Mouse (Mus musculus) limb, embryonic 13.5 days (tissue): Measurements from ENCODE around the gene Ncoa1. TPM values are rescaled to one million over a fixed set of nuclear protein-coding genes. Genes with fewer than 3 reads are reported as not detected.

Source experiments
- ATAC-seq: fragments of 200-750 bp; cut with Nextera tagmentation; 2 replicates; pipeline ENCODE4 v1.8.0; 2017; ENCODE audit warnings: low read depth, moderate number of reproducible peaks, moderate TSS enrichment; ENCODE audit not compliant: low FRiP score
- H3K27ac ChIP-seq: fragments of 300-500 bp; sonication (generic); 2 replicates; pipeline ENCODE4 v1.5.1; 2015; ENCODE audit warnings: inconsistent platforms, mild to moderate bottlenecking, moderate library complexity
- H3K27me3 ChIP-seq: fragments of 300-500 bp; sonication (generic); 2 replicates; pipeline ENCODE4 v1.6.1; 2015; ENCODE audit warnings: mild to moderate bottlenecking, inconsistent platforms
- H3K36me3 ChIP-seq: fragments of 300-500 bp; sonication (generic); 2 replicates; pipeline ENCODE4 v1.6.1; 2015; ENCODE audit warnings: inconsistent platforms, mild to moderate bottlenecking, moderate library complexity
- H3K4me1 ChIP-seq: fragments of 300-500 bp; sonication (generic); 2 replicates; pipeline ENCODE4 v1.6.1; 2015; ENCODE audit warnings: inconsistent platforms
- H3K4me2 ChIP-seq: fragments of 300-500 bp; sonication (generic); replicated peaks from 2 replicates; pipeline ENCODE4 v1.6.1; 2015; ENCODE audit warnings: inconsistent platforms, mild to moderate bottlenecking, moderate library complexity
- H3K4me3 ChIP-seq: fragments of 300-500 bp; sonication (generic); 2 replicates; pipeline ENCODE4 v1.5.1; 2015; ENCODE audit warnings: moderate library complexity, mild to moderate bottlenecking, inconsistent platforms
- H3K9ac ChIP-seq: fragments of 300-500 bp; sonication (generic); 2 replicates; pipeline ENCODE4 v1.6.1; 2015; ENCODE audit warnings: mild to moderate bottlenecking, inconsistent platforms
- H3K9me3 ChIP-seq: fragments of 300-500 bp; sonication (generic); 2 replicates; pipeline ENCODE4 v1.6.1; 2016; ENCODE audit warnings: inconsistent platforms
- WGBS: fragments of 180-500 bp; shearing (Covaris S2); methylation state at CpG from one replicate; pipeline ENCODE4 v1.1.7; 2015; 5-methylcytosine and 5-hydroxymethylcytosine counted together
- polyA plus RNA-seq: library from polyadenylated mRNA; unstranded; fragments of >200 nt; fragmentation: Nextera tagmentation; extraction: Ambion mirVana; gene quantifications from 2 replicates; pipeline ENCODE4 v1.2.1, GENCODE M21; 2015

Ncoa1 gene
- polyA plus RNA-seq, result 9.7 and 12.0 TPM in 2 replicates

GRCm38 (mm10) chr12:4476832-4477671 is at the start of gene Ncoa1:
Gene Ncoa1, minus strand, starts transcription at chr12:4477182.
- Histone ChIP-seq H3K4me3 (peak within 1 kb of the TSS; percentile 87), H3K27ac (peak within 1 kb of the TSS; percentile 91), H3K9ac (peak within 1 kb of the TSS; percentile 95), H3K27me3 (0 out of 2 replicates have a peak, but pooled peaks cover 8% of the 10 kb centered on the region), H3K4me2 (peak within 1 kb of the TSS; percentile 89), H3K36me3 (no peaks in the 10 kb centered on the region), H3K9me3 (no peaks in the 10 kb centered on the region), H3K4me1 (peaks cover 25% of the 10 kb centered on the region)
- under 1% methylated on average over 66 of the region's 98 CpGs for WGBS
- peak; percentile 83 for ATAC-seq

- ATAC-seq, result no peak
- Histone ChIP-seq H3K4me3 (no peak overlapping the region), H3K4me2 (no peak overlapping the region), H3K4me1 (peaks cover 29% of the 10 kb centered on the region), H3K9ac (no peak overlapping the region), H3K27me3 (no peaks in the 10 kb centered on the region), H3K36me3 (no peaks in the 10 kb centered on the region), H3K27ac (peak overlapping the region; percentile 44), H3K9me3 (no peaks in the 10 kb centered on the region)
- WGBS, result 24% methylated on average over 7 of the region's 7 CpGs
These were observed 47.6 kb upstream of the Ncoa1 start for GRCm38 (mm10) chr12:4524546-4524945.

- Histone ChIP-seq H3K9me3 (no peaks in the 10 kb centered on the region), H3K27ac (peak overlapping the region; percentile 56), H3K27me3 (no peaks in the 10 kb centered on the region), H3K9ac (no peak overlapping the region), H3K4me1 (peaks cover 34% of the 10 kb centered on the region), H3K36me3 (no peaks in the 10 kb centered on the region), H3K4me3 (no peak overlapping the region), H3K4me2 (peak overlapping the region; percentile 41)
- WGBS, result 28% methylated on average over 9 of the region's 9 CpGs
- peak; percentile 20; the same call in 1 of the 2 replicates for ATAC-seq
These were observed 46.8 kb upstream of the Ncoa1 start for GRCm38 (mm10) chr12:4523688-4524298.

GRCm38 (mm10) chr12:4523208-4523607 is 46.2 kb upstream of the Ncoa1 start:
- ATAC-seq, result peak; percentile 92
- peak overlapping the region; percentile 41 for H3K4me2 ChIP-seq
- H3K27me3 ChIP-seq, result no peaks in the 10 kb centered on the region
- H3K9me3 ChIP-seq, result no peaks in the 10 kb centered on the region
- H3K9ac ChIP-seq, result peak overlapping the region; percentile 25; the same call in 1 of the 2 replicates
- no peaks in the 10 kb centered on the region for H3K36me3 ChIP-seq
- peak overlapping the region; percentile 56 for H3K27ac ChIP-seq
- peaks cover 37% of the 10 kb centered on the region for H3K4me1 ChIP-seq
- WGBS, result 2% methylated on average over 10 of the region's 10 CpGs
- H3K4me3 ChIP-seq, result 0 out of 2 replicates have a peak overlapping the region, but pooled peaks have one; percentile 11

GRCm38 (mm10) chr12:4518957-4519356 is 42.0 kb upstream of the Ncoa1 start:
- H3K4me3 ChIP-seq, result no peak overlapping the region
- peak overlapping the region; percentile 40; the same call in 1 of the 2 replicates for H3K27ac ChIP-seq
- H3K4me1 ChIP-seq, result peaks cover 24% of the 10 kb centered on the region
- no peak overlapping the region; the same call in 1 of the 2 replicates for H3K9ac ChIP-seq
- WGBS, result 49% methylated on average over 11 of the region's 11 CpGs
- H3K9me3 ChIP-seq, result no peaks in the 10 kb centered on the region
- no peaks in the 10 kb centered on the region for H3K27me3 ChIP-seq
- no peaks in the 10 kb centered on the region for H3K36me3 ChIP-seq
- ATAC-seq, result no peak
- H3K4me2 ChIP-seq, result 0 out of 2 replicates have a peak overlapping the region, but pooled peaks have one; percentile 23

GRCm38 (mm10) chr12:4509591-4510061 is 32.6 kb upstream of the Ncoa1 start:
- peak overlapping the region; percentile 90 for H3K27ac ChIP-seq
- peak overlapping the region; percentile 30 for H3K4me3 ChIP-seq
- WGBS, result 13% methylated on average over 12 of the region's 12 CpGs
- peak overlapping the region; percentile 57 for H3K4me2 ChIP-seq
- peak overlapping the region; percentile 51 for H3K9ac ChIP-seq
- peak; percentile 82; the same call in 1 of the 2 replicates for ATAC-seq
- no peaks in the 10 kb centered on the region for H3K27me3 ChIP-seq
- H3K36me3 ChIP-seq, result no peaks in the 10 kb centered on the region
- H3K9me3 ChIP-seq, result no peaks in the 10 kb centered on the region
- 0 out of 2 replicates have a peak, but pooled peaks cover 5% of the 10 kb centered on the region for H3K4me1 ChIP-seq

GRCm38 (mm10) chr12:4508182-4508581 is 31.2 kb upstream of the Ncoa1 start:
- ATAC-seq, result no peak
- no peaks in the 10 kb centered on the region for H3K27me3 ChIP-seq
- no peak overlapping the region for H3K9ac ChIP-seq
- H3K4me2 ChIP-seq, result no peak overlapping the region
- 0 out of 2 replicates have a peak, but pooled peaks cover 5% of the 10 kb centered on the region for H3K4me1 ChIP-seq
- H3K4me3 ChIP-seq, result no peak overlapping the region
- 23% methylated on average over 1 of the region's 1 CpGs for WGBS
- no peaks in the 10 kb centered on the region for H3K36me3 ChIP-seq
- no peaks in the 10 kb centered on the region for H3K9me3 ChIP-seq
- H3K27ac ChIP-seq, result no peak overlapping the region

- H3K27me3 ChIP-seq, result no peaks in the 10 kb centered on the region
These were observed 30.5 kb upstream of the Ncoa1 start for GRCm38 (mm10) chr12:4507461-4507860.

GRCm38 (mm10) chr12:4506810-4507430 is 29.9 kb upstream of the Ncoa1 start:
- Histone ChIP-seq H3K9me3 (no peaks in the 10 kb centered on the region), H3K4me1 (0 out of 2 replicates have a peak, but pooled peaks cover 5% of the 10 kb centered on the region), H3K9ac (no peak overlapping the region), H3K4me2 (no peak overlapping the region), H3K27ac (no peak overlapping the region), H3K4me3 (no peak overlapping the region), H3K27me3 (no peaks in the 10 kb centered on the region), H3K36me3 (no peaks in the 10 kb centered on the region)
- ATAC-seq, result no peak
- WGBS, result 45% methylated on average over 7 of the region's 7 CpGs

More at GRCm38 (mm10) chr12:4507461-4507860, 30.5 kb upstream of the Ncoa1 start:
- H3K4me3 ChIP-seq, result no peak overlapping the region
- H3K9me3 ChIP-seq, result no peaks in the 10 kb centered on the region
- H3K4me1 ChIP-seq, result 0 out of 2 replicates have a peak, but pooled peaks cover 5% of the 10 kb centered on the region
- 25% methylated on average over 6 of the region's 6 CpGs for WGBS
- H3K9ac ChIP-seq, result no peak overlapping the region
- no peak overlapping the region for H3K4me2 ChIP-seq
- no peak overlapping the region for H3K27ac ChIP-seq
- no peaks in the 10 kb centered on the region for H3K36me3 ChIP-seq
- no peak for ATAC-seq

GRCm38 (mm10) chr12:4505298-4505697 is 28.3 kb upstream of the Ncoa1 start:
- WGBS, result 80% methylated on average over 6 of the region's 6 CpGs
- no peak overlapping the region for H3K27ac ChIP-seq
- H3K4me1 ChIP-seq, result 0 out of 2 replicates have a peak, but pooled peaks cover 5% of the 10 kb centered on the region
- H3K9ac ChIP-seq, result no peak overlapping the region
- H3K9me3 ChIP-seq, result no peaks in the 10 kb centered on the region
- H3K36me3 ChIP-seq, result no peaks in the 10 kb centered on the region
- no peaks in the 10 kb centered on the region for H3K27me3 ChIP-seq
- H3K4me3 ChIP-seq, result no peak overlapping the region
- ATAC-seq, result no peak
- H3K4me2 ChIP-seq, result no peak overlapping the region

GRCm38 (mm10) chr12:4503673-4504326 is 26.8 kb upstream of the Ncoa1 start:
- no peak for ATAC-seq
- WGBS, result 62% methylated on average over 2 of the region's 2 CpGs
- Histone ChIP-seq H3K4me3 (no peak overlapping the region), H3K9me3 (no peaks in the 10 kb centered on the region), H3K9ac (no peak overlapping the region), H3K4me2 (no peak overlapping the region), H3K4me1 (no peaks in the 10 kb centered on the region), H3K27ac (no peak overlapping the region), H3K36me3 (no peaks in the 10 kb centered on the region), H3K27me3 (no peaks in the 10 kb centered on the region)
